Mouse (Mus musculus) cerebellum, adult 2 months (tissue): ENCODE results near the gene Slc16a12.

Source experiments
- CTCF ChIP-seq: fragments of 200-500 bp; IDR thresholded peaks from 2 replicates; pipeline ENCODE4 v1.5.1; 2011; ENCODE audit warnings: low read depth, mild to moderate bottlenecking, control low read depth, low read length, moderate library complexity, borderline replicate concordance; ENCODE audit not compliant: insufficient read depth
- POLR2A ChIP-seq: fragments of 200-500 bp; IDR thresholded peaks from 2 replicates; pipeline ENCODE4 v1.6.1; 2011; ENCODE audit warnings: low read length, control low read depth, borderline replicate concordance; ENCODE audit not compliant: insufficient read depth

- TF ChIP-seq POLR2A, result no peak
- no peak for TF ChIP-seq CTCF
Measured at GRCm38 (mm10) chr19:34708221-34708620, 38.9 kb downstream of the Slc16a12 start.
